Mouse (Mus musculus) thymus, adult 2 months (tissue): ENCODE results near the gene Atp6v1e2. TPM values are rescaled to one million over a fixed set of nuclear protein-coding genes. Genes with fewer than 3 reads are reported as not detected.

Experiments
- DNase-seq: peaks from one replicate; pipeline ENCODE4 v3.0.0; 2021
- H3K27ac ChIP-seq: fragments of 200-500 bp; 2 replicates; pipeline ENCODE4 v1.5.1; 2012; ENCODE audit warnings: low read length, control low read depth; ENCODE audit not compliant: control insufficient read depth, insufficient read depth
- H3K27me3 ChIP-seq: fragments of 200-500 bp; 2 replicates; pipeline ENCODE4 v1.6.1; 2012; ENCODE audit warnings: mild to moderate bottlenecking, low read length, moderate library complexity, mixed read lengths; ENCODE audit not compliant: control insufficient read depth, insufficient read depth
- H3K36me3 ChIP-seq: fragments of 200-500 bp; 2 replicates; pipeline ENCODE4 v1.6.1; 2012; ENCODE audit warnings: mild to moderate bottlenecking, low read length, moderate library complexity; ENCODE audit not compliant: control insufficient read depth, insufficient read depth
- H3K4me1 ChIP-seq: fragments of 200-500 bp; replicated peaks from 2 replicates; pipeline ENCODE4 v1.6.1; 2012; ENCODE audit warnings: low read length; ENCODE audit not compliant: control insufficient read depth, insufficient read depth
- H3K4me3 ChIP-seq: fragments of 200-500 bp; 2 replicates; pipeline ENCODE4 v1.5.1; 2012; ENCODE audit warnings: mild to moderate bottlenecking, low read length, control low read depth, moderate library complexity; ENCODE audit not compliant: control insufficient read depth, insufficient read depth
- CTCF ChIP-seq: fragments of 200-500 bp; IDR thresholded peaks from 2 replicates; pipeline ENCODE4 v1.5.1; 2012; ENCODE audit warnings: mild to moderate bottlenecking, control low read depth, low read length, moderate library complexity, borderline replicate concordance; ENCODE audit not compliant: control insufficient read depth, poor library complexity, insufficient read depth; ENCODE audit errors: extremely low read depth
- POLR2A ChIP-seq: fragments of 200-500 bp; IDR thresholded peaks from 2 replicates; pipeline ENCODE4 v1.6.1; 2012; ENCODE audit warnings: mild to moderate bottlenecking, low read length, control low read depth, moderate library complexity; ENCODE audit not compliant: control insufficient read depth, poor library complexity, insufficient read depth; ENCODE audit errors: extremely low read depth
- WGBS: fragments of 180-500 bp; shearing (Covaris S2); methylation state at CpG from one replicate; pipeline ENCODE4 v1.1.7; 2018; 5-methylcytosine and 5-hydroxymethylcytosine counted together
- polyA plus RNA-seq: library from polyadenylated mRNA; depleted of rRNA; stranded (reverse); fragments of >200 nt; gene quantifications from 2 replicates; pipeline ENCODE4 v1.2.3, GENCODE M21; 2012

Gene Atp6v1e2
- polyA plus RNA-seq, 1 experiment, result not detected

DNA sequence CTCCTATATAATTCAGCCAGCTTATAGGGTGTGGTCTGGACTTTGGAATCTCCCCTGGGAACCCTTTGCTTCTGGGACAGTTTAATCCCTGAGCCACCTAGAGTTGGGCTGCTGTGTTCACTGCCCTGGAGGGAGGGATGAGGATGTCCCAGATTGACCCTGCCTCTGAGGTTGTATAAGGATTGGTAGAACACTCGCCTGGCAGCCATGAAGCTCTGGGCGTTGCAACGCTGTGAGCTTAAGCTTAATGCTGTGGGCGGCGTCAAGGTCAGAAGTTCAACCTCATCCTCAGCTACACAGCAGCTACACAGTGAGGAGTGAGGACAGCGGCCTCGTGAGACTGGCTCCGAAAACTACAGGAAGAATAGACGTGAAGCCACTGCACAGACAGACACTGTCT lies 34.8 kb upstream of the Atp6v1e2 start:
- no peaks in the 10 kb centered on the region for H3K27me3 ChIP-seq
- H3K27ac ChIP-seq, result no peak overlapping the region
- DNase-seq, result no peak
- TF ChIP-seq POLR2A (no peak), CTCF (no peak)
- H3K36me3 ChIP-seq, result no peaks in the 10 kb centered on the region
- 96% methylated on average over 9 of the region's 9 CpGs for WGBS
- no peaks in the 10 kb centered on the region for H3K4me1 ChIP-seq
- H3K4me3 ChIP-seq, result no peak overlapping the region

DNA sequence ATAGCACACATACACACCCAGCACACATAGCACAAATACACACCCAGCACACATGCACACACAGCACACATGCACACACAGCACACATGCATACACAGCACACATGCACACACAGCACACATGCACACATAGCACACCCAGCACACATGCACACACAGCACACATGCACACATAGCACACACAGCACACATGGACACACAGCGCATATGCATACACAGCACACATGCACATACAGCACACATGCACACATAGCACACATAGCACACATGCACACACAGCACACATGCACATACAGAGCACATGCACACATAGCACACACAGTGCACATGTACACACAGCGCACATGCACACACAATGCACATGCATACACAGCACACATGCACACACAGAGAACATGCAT lies 34.0 kb upstream of the Atp6v1e2 start:
- H3K4me1 ChIP-seq, result peaks cover 4% of the 10 kb centered on the region
- H3K27me3 ChIP-seq, result no peaks in the 10 kb centered on the region
- no peak for DNase-seq
- no peak overlapping the region for H3K27ac ChIP-seq
- H3K4me3 ChIP-seq, result no peak overlapping the region
- H3K36me3 ChIP-seq, result no peaks in the 10 kb centered on the region
- 100% methylated on average over 2 of the region's 2 CpGs for WGBS
- TF ChIP-seq CTCF (no peak), POLR2A (no peak)

DNA sequence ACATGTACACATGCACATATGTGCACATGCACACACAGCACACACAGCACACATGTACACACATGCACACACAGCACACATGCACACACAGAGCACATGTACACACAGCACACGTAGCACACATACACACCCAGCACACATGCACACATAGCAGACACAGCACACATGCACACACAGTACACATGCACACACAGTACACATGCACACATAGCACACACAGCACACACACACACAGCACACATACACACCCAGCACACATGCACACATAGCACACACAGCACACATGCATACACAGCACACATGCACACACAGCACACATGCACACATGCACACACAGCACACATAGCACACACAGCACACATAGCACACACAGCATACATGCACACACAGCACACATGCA lies 33.5 kb upstream of the Atp6v1e2 start:
- no peak overlapping the region for H3K27ac ChIP-seq
- no peak for DNase-seq
- 100% methylated on average over 1 of the region's 1 CpGs for WGBS

DNA sequence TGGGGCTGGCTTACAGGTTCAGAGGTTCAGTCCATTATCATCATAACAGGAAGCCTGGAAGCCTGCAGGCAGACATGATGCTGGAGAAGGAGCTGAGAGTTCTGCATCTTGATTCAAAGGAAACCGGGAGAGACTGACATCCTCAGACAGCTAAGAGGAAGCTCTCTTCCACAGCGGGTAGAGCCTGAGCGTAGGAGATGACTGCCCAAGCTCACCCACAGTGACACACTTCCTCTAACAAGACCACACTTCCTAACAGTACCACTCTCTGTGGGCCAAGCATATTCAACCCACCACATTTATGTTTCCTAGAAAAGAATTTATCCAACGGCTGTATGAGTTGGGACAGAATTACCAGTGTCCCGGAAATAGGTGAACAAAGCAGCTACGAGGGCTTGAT lies 30.8 kb upstream of the Atp6v1e2 start:
- Histone ChIP-seq H3K4me1 (peaks cover 10% of the 10 kb centered on the region), H3K27ac (no peak overlapping the region), H3K27me3 (no peaks in the 10 kb centered on the region), H3K4me3 (no peak overlapping the region), H3K36me3 (no peaks in the 10 kb centered on the region)
- 19% methylated on average over 6 of the region's 6 CpGs for WGBS
- DNase-seq, result no peak
- TF ChIP-seq CTCF (no peak), POLR2A (no peak)

More for the DNA sequence above, 33.5 kb upstream of the Atp6v1e2 start:
- Histone ChIP-seq H3K36me3 (no peaks in the 10 kb centered on the region), H3K4me3 (no peak overlapping the region), H3K27me3 (no peaks in the 10 kb centered on the region), H3K4me1 (peaks cover 8% of the 10 kb centered on the region)
- TF ChIP-seq CTCF, result no peak
- TF ChIP-seq POLR2A, result no peak

DNA sequence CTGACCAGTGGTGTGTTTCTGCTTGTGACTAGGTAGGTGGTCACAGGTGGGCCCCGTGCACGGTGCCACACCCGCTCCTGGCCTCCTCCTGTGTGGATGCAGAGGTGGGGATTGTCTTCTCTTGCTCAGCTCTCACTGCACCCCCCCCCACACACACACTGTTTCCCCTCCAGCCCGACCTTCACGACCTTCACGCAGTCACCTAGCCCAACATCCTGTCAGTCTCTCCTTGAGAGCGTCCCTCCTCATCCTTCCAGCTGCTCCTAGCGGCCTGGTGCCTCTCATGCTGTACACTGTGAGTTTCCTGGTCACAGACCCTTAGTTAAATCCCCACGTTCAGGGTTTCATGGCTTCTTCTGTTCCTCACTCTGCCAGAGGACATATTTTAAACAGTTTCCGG lies 28.7 kb upstream of the Atp6v1e2 start:
- H3K4me1 ChIP-seq, result peaks cover 13% of the 10 kb centered on the region
- H3K27ac ChIP-seq, result 0 out of 2 replicates have a peak overlapping the region, but pooled peaks have one; percentile 61
- no peaks in the 10 kb centered on the region for H3K36me3 ChIP-seq
- no peak for TF ChIP-seq CTCF
- TF ChIP-seq POLR2A, result no peak
- H3K4me3 ChIP-seq, result no peak overlapping the region
- DNase-seq, result no peak
- 48% methylated on average over 10 of the region's 10 CpGs for WGBS
- H3K27me3 ChIP-seq, result no peaks in the 10 kb centered on the region

DNA sequence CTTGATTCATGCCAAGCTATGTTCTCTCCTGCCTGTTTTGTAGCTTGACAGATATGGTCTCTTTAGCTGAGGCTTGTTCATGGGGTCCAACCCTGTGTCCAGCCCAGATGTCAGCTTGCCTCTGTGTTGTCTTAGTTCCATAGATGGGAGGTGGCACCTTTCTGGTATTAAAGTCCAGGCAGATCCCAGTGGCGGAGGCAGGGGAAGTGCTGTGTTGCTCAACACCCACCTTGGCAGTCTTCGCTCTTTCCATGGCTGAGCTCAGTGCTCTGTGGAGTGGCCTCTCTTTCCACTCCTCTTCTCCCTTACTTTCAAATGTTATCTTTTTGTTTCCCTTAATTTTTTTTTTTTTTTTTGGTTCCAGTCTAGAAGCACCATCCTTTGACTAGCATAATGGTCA lies 25.4 kb upstream of the Atp6v1e2 start:
- H3K4me1 ChIP-seq, result peaks cover 45% of the 10 kb centered on the region
- WGBS, result 96% methylated on average over 2 of the region's 2 CpGs
- H3K4me3 ChIP-seq, result no peak overlapping the region
- H3K27ac ChIP-seq, result no peak overlapping the region
- TF ChIP-seq CTCF, result no peak
- DNase-seq, result no peak
- no peaks in the 10 kb centered on the region for H3K27me3 ChIP-seq
- no peaks in the 10 kb centered on the region for H3K36me3 ChIP-seq

DNA sequence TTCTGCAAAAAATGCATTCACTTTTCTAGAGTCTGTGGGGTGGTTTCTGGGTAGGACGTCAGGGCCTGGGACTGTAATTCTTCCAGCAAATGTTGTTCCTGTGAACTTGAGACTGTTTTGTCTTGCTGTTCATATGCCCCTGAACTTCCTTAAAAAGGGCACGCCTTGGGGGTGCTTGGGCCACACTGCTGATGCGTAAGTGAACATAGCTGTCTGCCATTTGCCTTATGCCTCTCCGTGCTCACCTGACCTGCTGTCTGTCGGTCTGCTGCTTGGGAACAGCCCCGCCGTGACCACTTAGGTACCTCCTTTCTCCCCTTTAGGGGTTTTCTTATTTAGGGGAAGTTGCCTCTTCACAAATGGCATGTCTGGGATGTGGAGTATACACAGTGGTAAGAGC lies 24.2 kb upstream of the Atp6v1e2 start:
- no peak overlapping the region for H3K4me3 ChIP-seq
- TF ChIP-seq POLR2A (no peak), CTCF (no peak)
- no peak overlapping the region for H3K27ac ChIP-seq
- peaks cover 47% of the 10 kb centered on the region for H3K4me1 ChIP-seq
- H3K27me3 ChIP-seq, result no peaks in the 10 kb centered on the region
- no peaks in the 10 kb centered on the region for H3K36me3 ChIP-seq
- 69% methylated on average over 7 of the region's 7 CpGs for WGBS
- no peak for DNase-seq
